Mouse (Mus musculus) liver, adult 2 months (tissue): ENCODE measurements around the gene Tiam2.

Source experiments
- CTCF ChIP-seq: fragments of 200-500 bp; IDR thresholded peaks from 2 replicates; pipeline ENCODE4 v1.5.1; 2011; ENCODE audit warnings: low read depth, low read length, control low read depth
- POLR2A ChIP-seq: fragments of 200-500 bp; IDR thresholded peaks from 2 replicates; pipeline ENCODE4 v1.6.1; 2011; ENCODE audit warnings: low read length, control low read depth; ENCODE audit not compliant: insufficient read depth; ENCODE audit errors: extremely low read depth

DNA sequence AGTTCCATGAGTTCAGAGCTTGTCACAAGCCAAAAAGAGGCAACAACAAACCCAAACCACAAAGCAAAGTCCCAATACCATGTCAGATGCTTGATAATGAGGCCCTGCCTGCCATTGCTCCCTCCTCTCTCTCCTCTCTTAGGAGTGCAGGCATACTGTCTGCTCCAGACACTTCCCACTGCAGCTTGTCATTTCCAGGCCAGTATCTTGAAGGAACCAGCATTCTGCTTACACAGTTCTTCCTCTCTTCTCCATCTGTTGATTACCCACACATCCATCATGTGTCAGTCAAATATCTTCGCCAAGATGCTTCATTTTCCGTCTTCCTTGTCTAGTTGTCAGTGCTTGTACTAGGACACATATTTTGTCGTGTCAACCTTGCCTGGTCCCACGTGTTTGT is 2.4 kb downstream of the Tiam2 start:
- TF ChIP-seq POLR2A (no peak), CTCF (no peak)
